Mouse (Mus musculus) ES-E14 (cell line): ENCODE results near the gene Slc6a8. TPM values are rescaled to one million over a fixed set of nuclear protein-coding genes. Genes with fewer than 3 reads are reported as not detected.

ENCODE experiments used
- DNase-seq: peaks from one replicate; pipeline ENCODE4 v3.0.0-alpha.2; 2013; ENCODE audit warnings: low read depth, low spot score
- H3K27ac ChIP-seq: 2 replicates; pipeline ENCODE4 v1.5.1; 2012; ENCODE audit warnings: low read depth, mild to moderate bottlenecking, low read length, moderate library complexity, mixed read lengths; ENCODE audit not compliant: poor library complexity, insufficient read depth, severe bottlenecking
- H3K36me3 ChIP-seq: 2 replicates; pipeline ENCODE4 v1.6.1; 2012; ENCODE audit warnings: mild to moderate bottlenecking, low read length, moderate library complexity, mixed read lengths; ENCODE audit not compliant: control insufficient read depth, poor library complexity, insufficient read depth, severe bottlenecking
- H3K4me1 ChIP-seq, 2 experiments: fragments of 150-350 bp in 1 of 2; sonication (generic) in 1 of 2; 2 replicates each; pipeline ENCODE4 v1.6.1; 2012; ENCODE audit warnings: low read length in 2 of 2, mild to moderate bottlenecking in 1 of 2, mixed read lengths in 1 of 2; ENCODE audit not compliant: control insufficient read depth in 2 of 2, insufficient read depth in 2 of 2, poor library complexity in 1 of 2
- H3K4me3 ChIP-seq, 2 experiments: fragments of 150-350 bp in 1 of 2; sonication (generic) in 1 of 2; 2 replicates each; pipeline ENCODE4 v1.5.1; 2012; ENCODE audit warnings: low read length in 2 of 2, low read depth in 1 of 2, mild to moderate bottlenecking in 1 of 2, mixed read lengths in 1 of 2; ENCODE audit not compliant: insufficient read depth in 1 of 2, poor library complexity in 1 of 2, severe bottlenecking in 1 of 2
- H3K9ac ChIP-seq: 2 replicates; pipeline ENCODE4 v1.6.1; 2012; ENCODE audit warnings: low read depth, mild to moderate bottlenecking, low read length, mixed read lengths; ENCODE audit not compliant: poor library complexity, insufficient read depth, severe bottlenecking
- H3K9me3 ChIP-seq: fragments of 150-350 bp; sonication (generic); 2 replicates; pipeline ENCODE4 v1.6.1; 2012; ENCODE audit warnings: low read depth, mild to moderate bottlenecking, low read length; ENCODE audit not compliant: control insufficient read depth, insufficient read depth
- CHD2 ChIP-seq: IDR thresholded peaks from 2 replicates; pipeline ENCODE4 v1.6.1; 2014; ENCODE audit warnings: mild to moderate bottlenecking, low read depth, low read length, inconsistent platforms
- HCFC1 ChIP-seq: IDR thresholded peaks from 2 replicates; pipeline ENCODE4 v1.6.1; 2012; ENCODE audit warnings: low read length, inconsistent platforms, borderline replicate concordance; ENCODE audit not compliant: insufficient read depth
- MAFK ChIP-seq: IDR thresholded peaks from 2 replicates; pipeline ENCODE4 v1.6.1; 2014; ENCODE audit warnings: mild to moderate bottlenecking, low read depth, low read length, inconsistent platforms; ENCODE audit not compliant: insufficient read depth
- ZC3H11A ChIP-seq: IDR thresholded peaks from 2 replicates; pipeline ENCODE4 v1.6.1; 2012; ENCODE audit warnings: low read depth, mild to moderate bottlenecking, inconsistent platforms, low read length, borderline replicate concordance
- ZNF384 ChIP-seq: IDR thresholded peaks from 2 replicates; pipeline ENCODE4 v1.6.1; 2012; ENCODE audit warnings: low read depth, low read length, inconsistent platforms
- in situ Hi-C, 2 experiments: fragments of 600-800 bp; cut with MboI; formaldehyde crosslinking; loops; one replicate each; pipeline ENCODE4 v1.15.1; 2025; ENCODE audit warnings: low sequenced_read_pairs in 2 of 2, inconsistent platforms in 1 of 2; ENCODE audit not compliant: unreplicated experiment in 2 of 2
- total RNA-seq: library from RNA; depleted of rRNA; stranded (reverse); fragments of 300-350 nt; gene quantifications from 2 replicates; pipeline ENCODE4 v1.2.3, GENCODE M21; 2012; rRNA removed

Gene Slc6a8
- total RNA-seq, 1 experiment = 83.4 TPM

DNA sequence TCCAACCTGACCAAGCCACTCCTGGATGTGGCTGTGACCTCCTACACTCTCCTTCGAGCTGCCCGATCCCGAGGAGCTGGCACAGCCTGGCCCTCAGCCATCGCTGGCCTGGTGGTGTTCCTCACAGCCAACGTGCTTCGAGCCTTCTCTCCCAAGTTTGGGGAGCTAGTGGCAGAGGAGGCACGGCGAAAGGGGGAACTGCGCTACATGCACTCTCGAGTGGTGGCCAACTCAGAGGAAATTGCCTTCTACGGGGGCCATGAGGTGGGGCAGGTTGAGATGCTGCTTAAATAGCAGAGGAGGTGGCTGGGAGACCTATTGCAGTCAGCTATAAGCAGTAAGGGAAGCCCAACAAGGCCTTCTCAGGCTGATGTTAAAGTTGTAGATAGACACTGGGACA, 44.7 kb downstream of the Slc6a8 start:
- peaks cover 2 to 14% of the 10 kb centered on the region in 2 experiments; a peak in 2 of 4 replicates for H3K4me1 ChIP-seq
- DNase-seq = no peak
- in situ Hi-C loops = no loop called here
- TF ChIP-seq MAFK (no peak), HCFC1 (no peak), CHD2 (no peak), ZC3H11A (no peak), ZNF384 (no peak)
- peak overlapping the region; percentile 58 to 69; a peak in 3 of 4 replicates for H3K4me3 ChIP-seq
- H3K36me3 ChIP-seq = peaks cover 3% of the 10 kb centered on the region
- peak overlapping the region; percentile 53; the same call in 1 of the 2 replicates for H3K9ac ChIP-seq
- no peak overlapping the region for H3K27ac ChIP-seq
- no peaks in the 10 kb centered on the region for H3K9me3 ChIP-seq

DNA sequence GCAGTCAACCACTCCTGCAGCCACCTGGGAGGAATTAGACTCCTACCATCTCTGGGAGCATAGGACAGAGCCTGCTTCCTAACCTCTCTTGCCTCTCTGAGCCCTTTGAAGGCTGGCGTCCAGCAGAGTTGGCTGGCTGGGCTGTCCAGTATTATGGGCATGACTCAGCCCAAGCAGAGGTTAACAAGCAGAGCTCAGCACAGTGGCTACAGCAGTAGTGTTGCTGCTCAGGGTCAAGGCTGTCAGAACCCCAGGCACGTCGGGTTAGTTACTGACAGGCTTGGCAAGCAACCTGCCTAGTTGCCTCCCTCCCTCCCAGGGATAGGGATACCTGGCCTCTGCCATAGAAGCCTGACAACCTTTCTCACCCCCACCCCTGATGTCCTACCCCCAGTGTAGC, 45.3 kb downstream of the Slc6a8 start:
- Histone ChIP-seq H3K4me1 (peaks cover 2 to 14% of the 10 kb centered on the region in 2 experiments; a peak in 2 of 4 replicates), H3K9me3 (no peaks in the 10 kb centered on the region), H3K4me3 (no peak overlapping the region), H3K27ac (no peak overlapping the region), H3K36me3 (peaks cover 3% of the 10 kb centered on the region), H3K9ac (no peak overlapping the region; the same call in 1 of the 2 replicates)
- no peak for DNase-seq
- TF ChIP-seq ZNF384 = no peak
- no peak for TF ChIP-seq ZC3H11A
- no peak for TF ChIP-seq CHD2
- TF ChIP-seq MAFK = no peak
- TF ChIP-seq HCFC1 = no peak
- in situ Hi-C loops = no loop called here

DNA sequence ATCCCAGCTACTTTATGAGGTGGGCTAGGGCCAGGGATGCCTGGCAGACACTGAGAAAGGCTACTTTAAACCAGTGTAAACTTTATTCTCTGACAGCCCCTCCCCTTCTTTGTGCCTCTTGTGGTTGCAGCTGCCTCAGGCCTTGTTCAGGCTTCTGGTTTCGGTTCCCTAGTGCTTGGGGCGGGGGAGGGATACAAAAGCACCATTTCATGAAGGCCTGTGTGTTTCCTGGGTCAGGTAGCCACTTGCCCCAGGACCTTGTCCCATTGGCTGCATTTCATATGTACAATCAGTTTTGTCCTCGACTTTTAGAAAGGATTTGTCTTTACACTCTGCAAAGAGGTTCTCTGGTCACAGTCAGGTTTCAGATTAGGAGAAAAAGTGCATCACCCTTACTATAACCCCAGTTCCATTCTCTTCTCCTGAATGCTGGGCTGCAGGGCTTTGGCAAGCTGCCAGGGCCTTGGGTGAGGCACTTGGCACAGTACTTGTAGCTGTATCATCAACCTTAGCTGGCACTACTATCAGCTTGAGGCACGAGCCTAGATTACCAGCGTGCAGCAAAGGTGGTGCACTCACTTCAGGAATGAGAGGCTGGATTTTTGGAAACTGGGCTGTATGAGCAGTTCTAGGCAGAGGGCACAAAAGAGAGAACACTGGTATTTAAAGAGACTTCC, 45.9 kb downstream of the Slc6a8 start:
- no peak overlapping the region; the same call in 1 of the 2 replicates for H3K27ac ChIP-seq
- in situ Hi-C loops = no loop called here
- no peaks in the 10 kb centered on the region for H3K9me3 ChIP-seq
- H3K4me1 ChIP-seq = peaks cover 0 to 14% of the 10 kb centered on the region in 2 experiments; a peak in 1 of 4 replicates
- DNase-seq = no peak
- no peak overlapping the region for H3K4me3 ChIP-seq
- no peak overlapping the region for H3K9ac ChIP-seq
- no peak for TF ChIP-seq ZNF384
- TF ChIP-seq MAFK = no peak
- peaks cover 3% of the 10 kb centered on the region for H3K36me3 ChIP-seq

DNA sequence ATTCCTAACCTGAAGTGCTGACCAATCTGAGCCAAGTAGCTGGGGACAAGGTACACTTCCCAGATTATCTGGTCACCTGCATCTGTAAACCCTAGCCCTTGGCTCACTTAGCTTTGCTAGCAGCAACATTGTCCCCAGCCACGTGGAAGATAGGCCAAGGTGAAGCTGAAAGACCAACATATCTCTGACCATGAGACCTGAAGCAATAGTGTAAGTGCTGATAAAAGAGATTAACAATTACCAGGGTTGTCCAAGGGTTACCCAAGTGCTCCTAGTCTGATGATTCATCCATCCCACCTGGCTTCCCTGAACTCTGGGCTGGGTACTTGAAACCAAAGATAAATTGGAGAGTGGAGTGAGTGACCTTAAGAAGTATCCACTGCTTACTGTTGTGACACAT, 58.0 kb downstream of the Slc6a8 start:
- in situ Hi-C loops = no loop called here
- Histone ChIP-seq H3K4me1 (no peaks in the 10 kb centered on the region; a peak in 1 of 4 replicates), H3K9ac (no peak overlapping the region), H3K27ac (no peak overlapping the region), H3K36me3 (0 out of 2 replicates have a peak, but pooled peaks cover 3% of the 10 kb centered on the region), H3K4me3 (no peak overlapping the region), H3K9me3 (no peaks in the 10 kb centered on the region)
- TF ChIP-seq HCFC1 (no peak), ZNF384 (no peak), CHD2 (no peak), MAFK (no peak), ZC3H11A (no peak)
- no peak for DNase-seq

Other genes with a start within 250 kb of the Slc6a8 start
- 0.27 and 0.37 TPM in 2 replicates for gene Trex2, start 237.8 kb upstream of the Slc6a8 start, total RNA-seq
- 29.4 and 31.1 TPM in 2 replicates for gene Haus7, start 214.1 kb upstream of the Slc6a8 start, total RNA-seq
- gene Bgn, start 189.5 kb upstream of the Slc6a8 start, total RNA-seq = 3.5 and 12.0 TPM in 2 replicates
- 0.04 and 0.26 TPM in 2 replicates for gene Atp2b3, start 170.1 kb upstream of the Slc6a8 start, total RNA-seq
- 124 and 197 TPM in 2 replicates for gene Dusp9, start 33.7 kb upstream of the Slc6a8 start, total RNA-seq
- 2.0 and 4.9 TPM in 2 replicates for gene Pnck, start 13.0 kb upstream of the Slc6a8 start, total RNA-seq
- 246 and 314 TPM in 2 replicates for gene Bcap31, start 43.0 kb downstream of the Slc6a8 start, total RNA-seq
- 4.2 and 5.0 TPM in 2 replicates for gene Abcd1, start 43.4 kb downstream of the Slc6a8 start, total RNA-seq
- gene Plxnb3, start 83.9 kb downstream of the Slc6a8 start, total RNA-seq = 0.27 and 0.32 TPM in 2 replicates
- 1.2 and 1.5 TPM in 2 replicates for gene Srpk3, start 101.3 kb downstream of the Slc6a8 start, total RNA-seq
- gene Idh3g, start 113.7 kb downstream of the Slc6a8 start, total RNA-seq = 169 and 194 TPM in 2 replicates
- 290 and 294 TPM in 2 replicates for gene Ssr4, start 113.9 kb downstream of the Slc6a8 start, total RNA-seq
- 55.2 and 97.6 TPM in 2 replicates for gene Pdzd4, start 151.8 kb downstream of the Slc6a8 start, total RNA-seq
- 0.04 and 0.16 TPM in 2 replicates for gene Avpr2, start 219.0 kb downstream of the Slc6a8 start, total RNA-seq
- gene L1cam, start 223.0 kb downstream of the Slc6a8 start, total RNA-seq = 6.0 TPM in 2 replicates
- gene Arhgap4, start 248.7 kb downstream of the Slc6a8 start, total RNA-seq = 3.5 and 7.7 TPM in 2 replicates
- 142 and 145 TPM in 2 replicates for gene Naa10, start 248.8 kb downstream of the Slc6a8 start, total RNA-seq